Mouse (Mus musculus) kidney, adult 2 months (tissue): ENCODE measurements around the gene Cyp2c67. TPM values are rescaled to one million over a fixed set of nuclear protein-coding genes. Genes with fewer than 3 reads are reported as not detected.
"Not testable (repeated sequence)": the region's sequence is repeated elsewhere in the genome, so short reads cannot be mapped to it uniquely, and the experiment has no call there.

Experiments used
- DNase-seq: peaks from one replicate; pipeline ENCODE4 v3.0.0; 2021
- H3K27ac ChIP-seq: fragments of 200-500 bp; 2 replicates; pipeline ENCODE4 v1.5.1; 2012; ENCODE audit warnings: low read depth, low read length, control low read depth, inconsistent platforms; ENCODE audit not compliant: insufficient read depth
- H3K27me3 ChIP-seq: fragments of 200-500 bp; replicated peaks from 2 replicates; pipeline ENCODE4 v1.6.1; 2012; ENCODE audit warnings: mild to moderate bottlenecking, moderate library complexity, low read length, inconsistent platforms; ENCODE audit not compliant: control insufficient read depth, insufficient read depth
- H3K36me3 ChIP-seq: fragments of 200-500 bp; 2 replicates; pipeline ENCODE4 v1.6.1; 2012; ENCODE audit warnings: mild to moderate bottlenecking, moderate library complexity, low read length, inconsistent platforms; ENCODE audit not compliant: control insufficient read depth, insufficient read depth
- H3K4me1 ChIP-seq: fragments of 200-500 bp; 2 replicates; pipeline ENCODE4 v1.6.1; 2011; ENCODE audit warnings: low read length; ENCODE audit not compliant: control insufficient read depth, insufficient read depth
- H3K4me3 ChIP-seq: fragments of 200-500 bp; 2 replicates; pipeline ENCODE4 v1.5.1; 2011; ENCODE audit warnings: mild to moderate bottlenecking, low read depth, low read length, control low read depth; ENCODE audit not compliant: insufficient read depth
- CTCF ChIP-seq: fragments of 200-500 bp; conservative IDR thresholded peaks from 2 replicates; pipeline ENCODE4 v1.5.1; 2011; ENCODE audit warnings: low read depth, mild to moderate bottlenecking, control low read depth, low read length, moderate library complexity, mixed read lengths; ENCODE audit not compliant: insufficient read depth, insufficient read length
- POLR2A ChIP-seq: fragments of 200-500 bp; IDR thresholded peaks from one replicate; pipeline ENCODE4 v1.6.1; 2011; ENCODE audit warnings: low read depth, low read length, control low read depth
- WGBS: fragments of 180-500 bp; shearing (Covaris S2); methylation state at CpG from one replicate; pipeline ENCODE4 v1.1.7; 2018; 5-methylcytosine and 5-hydroxymethylcytosine counted together
- polyA plus RNA-seq: library from polyadenylated mRNA; depleted of rRNA; stranded (reverse); fragments of >200 nt; gene quantifications from 2 replicates; pipeline ENCODE4 v1.2.3, GENCODE M21; 2012; rRNA removed

Cyp2c67 gene
- not detected in 2 replicates for polyA plus RNA-seq

- 94% methylated on average over 1 of the region's 1 CpGs for WGBS
- TF ChIP-seq CTCF (no peak), POLR2A (no peak)
Measured at GRCm38 (mm10) chr19:39648938-39649337, at the start of gene Cyp2c67. Cyp2c67 (minus strand) TSS chr19:39649051.

GRCm38 (mm10) chr19:39665650-39666049 lies 16.8 kb upstream of the Cyp2c67 start:
- H3K4me1 ChIP-seq, H3K27ac ChIP-seq, H3K27me3 ChIP-seq, H3K36me3 ChIP-seq, H3K4me3 ChIP-seq: not testable (repeated sequence)
- peak; percentile 52 for DNase-seq

More at GRCm38 (mm10) chr19:39648938-39649337, at the start of gene Cyp2c67:
- H3K27ac ChIP-seq = no peak within 1 kb of the TSS
- no peaks in the 10 kb centered on the region for H3K27me3 ChIP-seq
- H3K36me3 ChIP-seq = no peaks in the 10 kb centered on the region
- DNase-seq = no peak
- no peak within 1 kb of the TSS for H3K4me3 ChIP-seq
- no peaks in the 10 kb centered on the region for H3K4me1 ChIP-seq

- no peaks in the 10 kb centered on the region for H3K4me1 ChIP-seq
- H3K4me3 ChIP-seq = no peak overlapping the region
- H3K27me3 ChIP-seq = no peaks in the 10 kb centered on the region
- no peak overlapping the region for H3K27ac ChIP-seq
- 40% methylated on average over 1 of the region's 1 CpGs for WGBS
- TF ChIP-seq POLR2A = no peak
- no peak for TF ChIP-seq CTCF
- no peaks in the 10 kb centered on the region for H3K36me3 ChIP-seq
- no peak for DNase-seq
Measured at GRCm38 (mm10) chr19:39652381-39652780, 3.5 kb upstream of the Cyp2c67 start.

DNA sequence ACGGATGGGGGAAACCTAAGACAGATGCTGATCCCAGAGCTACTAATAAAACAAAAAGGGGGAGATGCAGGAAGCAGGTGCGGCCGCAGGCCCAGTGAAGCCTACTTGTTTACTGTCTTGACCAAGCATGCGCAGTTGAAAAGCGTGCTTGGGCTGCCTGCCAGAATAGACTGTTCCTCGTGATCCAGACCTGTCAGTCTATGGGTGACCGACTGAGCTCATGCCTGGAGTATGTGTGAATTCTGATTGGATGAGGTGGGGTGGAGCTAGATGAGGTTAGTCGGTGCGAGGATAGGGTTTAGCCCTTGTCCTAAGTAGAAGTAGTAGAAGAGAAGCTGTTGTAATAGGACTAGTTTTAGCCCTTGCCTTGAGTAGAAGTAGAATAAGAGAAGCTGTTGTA lies 1.3 kb downstream of the Cyp2c67 start:
- no peak for TF ChIP-seq POLR2A
- no peak for TF ChIP-seq CTCF
- no peak for DNase-seq
- H3K4me3 ChIP-seq = no peak overlapping the region
- no peaks in the 10 kb centered on the region for H3K4me1 ChIP-seq
- H3K27me3 ChIP-seq = no peaks in the 10 kb centered on the region
- no peak overlapping the region for H3K27ac ChIP-seq
- 92% methylated on average over 9 of the region's 9 CpGs for WGBS
- no peaks in the 10 kb centered on the region for H3K36me3 ChIP-seq

DNA sequence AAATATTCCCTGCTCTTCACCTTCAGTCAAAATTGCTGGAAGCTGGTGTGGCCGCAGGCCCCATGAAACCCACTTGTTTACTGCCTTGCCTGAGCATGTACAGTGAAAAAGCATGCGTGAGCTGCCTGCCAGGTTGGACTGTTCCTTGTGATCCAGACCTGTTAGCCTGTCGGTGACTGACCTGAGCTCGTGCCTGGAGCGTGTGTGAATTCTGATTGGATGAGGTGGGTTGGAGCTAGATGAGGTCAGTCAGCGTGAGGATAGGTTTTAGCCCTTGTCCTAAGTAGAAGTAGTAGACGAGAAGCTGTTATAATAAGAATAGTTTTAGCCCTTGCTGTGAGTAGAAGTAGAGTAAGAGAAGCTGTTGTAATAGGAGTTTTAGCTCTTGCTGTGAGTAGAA lies 4.3 kb downstream of the Cyp2c67 start:
- DNase-seq, H3K4me3 ChIP-seq, H3K27ac ChIP-seq, H3K36me3 ChIP-seq, H3K27me3 ChIP-seq, H3K4me1 ChIP-seq: not testable (repeated sequence)
- 88% methylated on average over 7 of the region's 7 CpGs for WGBS

Other genes with a start within 250 kb of the Cyp2c67 start
- gene Cyp2c38, start 186.0 kb downstream of the Cyp2c67 start, polyA plus RNA-seq = 0.06 TPM in 1 of 2 replicates, not detected in the other
- gene Cyp2c39, start 138.2 kb downstream of the Cyp2c67 start, polyA plus RNA-seq = not detected in 2 replicates
- 0.35 and 0.64 TPM in 2 replicates for gene Cyp2c68, start 92.0 kb upstream of the Cyp2c67 start, polyA plus RNA-seq
- gene Cyp2c40, start 163.8 kb upstream of the Cyp2c67 start, polyA plus RNA-seq = not detected in 2 replicates
- gene Cyp2c69, start 237.7 kb upstream of the Cyp2c67 start, polyA plus RNA-seq = 0.83 and 0.99 TPM in 2 replicates